Mouse (Mus musculus) thymus, adult 2 months (tissue): ENCODE results near the gene Insc.

Experiments used
- CTCF ChIP-seq: fragments of 200-500 bp; IDR thresholded peaks from 2 replicates; pipeline ENCODE4 v1.5.1; 2012; ENCODE audit warnings: mild to moderate bottlenecking, control low read depth, low read length, moderate library complexity, borderline replicate concordance; ENCODE audit not compliant: control insufficient read depth, poor library complexity, insufficient read depth; ENCODE audit errors: extremely low read depth
- POLR2A ChIP-seq: fragments of 200-500 bp; IDR thresholded peaks from 2 replicates; pipeline ENCODE4 v1.6.1; 2012; ENCODE audit warnings: mild to moderate bottlenecking, low read length, control low read depth, moderate library complexity; ENCODE audit not compliant: control insufficient read depth, poor library complexity, insufficient read depth; ENCODE audit errors: extremely low read depth

DNA sequence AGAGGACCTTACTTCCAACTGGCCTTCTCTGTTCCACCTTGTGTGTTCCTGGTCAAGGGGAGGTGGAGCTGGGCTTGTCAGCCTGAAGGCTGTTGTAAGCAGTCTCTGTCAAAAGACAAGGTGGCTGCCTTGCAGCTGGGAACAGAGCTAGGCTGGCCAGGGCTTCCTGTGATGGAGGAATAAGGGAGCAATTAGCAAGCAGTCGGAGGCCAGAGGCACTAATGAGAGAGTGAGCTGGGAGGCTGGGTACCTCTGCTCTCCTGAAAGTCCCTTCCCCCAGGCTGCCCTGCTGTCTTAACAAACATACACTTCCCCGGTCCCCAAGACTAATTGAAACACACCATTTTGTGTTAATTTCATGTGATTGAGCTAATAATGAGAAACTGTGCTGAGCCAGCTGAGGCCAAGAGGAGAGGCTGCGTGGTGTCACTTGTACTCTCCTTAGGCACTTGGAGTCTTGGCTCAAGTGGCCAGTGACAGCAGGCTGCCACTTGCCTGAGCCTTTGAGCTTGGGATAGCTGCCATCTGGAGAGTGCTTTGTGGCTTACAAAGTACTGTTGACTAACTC is 99.2 kb downstream of the Insc start:
- TF ChIP-seq CTCF (no peak), POLR2A (no peak)
